Mouse (Mus musculus): ENCODE data around the gene Prss53.
"Not testable (repeated sequence)": the region's sequence is repeated elsewhere in the genome, so short reads cannot be mapped to it uniquely, and the experiment has no call there.

Prss53 gene

DNA sequence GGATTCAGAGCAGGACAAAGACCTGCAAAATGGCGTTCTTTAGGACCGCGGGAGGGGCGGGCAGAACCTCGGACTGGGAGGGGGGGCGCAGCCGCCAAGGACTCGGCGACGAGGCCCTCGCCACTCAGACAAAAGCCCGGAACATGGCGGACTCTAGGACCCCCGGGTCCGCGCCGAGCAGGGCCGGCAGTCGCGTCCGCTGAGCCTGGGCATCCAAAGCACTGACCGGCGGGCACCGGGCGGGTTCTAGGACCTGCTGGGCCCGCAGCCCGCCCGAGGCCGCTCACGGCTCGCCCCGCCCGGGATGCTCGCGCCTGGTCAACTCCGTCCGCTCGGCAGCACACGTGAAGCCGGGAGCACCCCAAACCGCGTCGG lies 15.2 kb downstream of the Prss53 start:
- peak; percentile 61 for DNase-seq (ENCODE audit: low spot score)

DNA sequence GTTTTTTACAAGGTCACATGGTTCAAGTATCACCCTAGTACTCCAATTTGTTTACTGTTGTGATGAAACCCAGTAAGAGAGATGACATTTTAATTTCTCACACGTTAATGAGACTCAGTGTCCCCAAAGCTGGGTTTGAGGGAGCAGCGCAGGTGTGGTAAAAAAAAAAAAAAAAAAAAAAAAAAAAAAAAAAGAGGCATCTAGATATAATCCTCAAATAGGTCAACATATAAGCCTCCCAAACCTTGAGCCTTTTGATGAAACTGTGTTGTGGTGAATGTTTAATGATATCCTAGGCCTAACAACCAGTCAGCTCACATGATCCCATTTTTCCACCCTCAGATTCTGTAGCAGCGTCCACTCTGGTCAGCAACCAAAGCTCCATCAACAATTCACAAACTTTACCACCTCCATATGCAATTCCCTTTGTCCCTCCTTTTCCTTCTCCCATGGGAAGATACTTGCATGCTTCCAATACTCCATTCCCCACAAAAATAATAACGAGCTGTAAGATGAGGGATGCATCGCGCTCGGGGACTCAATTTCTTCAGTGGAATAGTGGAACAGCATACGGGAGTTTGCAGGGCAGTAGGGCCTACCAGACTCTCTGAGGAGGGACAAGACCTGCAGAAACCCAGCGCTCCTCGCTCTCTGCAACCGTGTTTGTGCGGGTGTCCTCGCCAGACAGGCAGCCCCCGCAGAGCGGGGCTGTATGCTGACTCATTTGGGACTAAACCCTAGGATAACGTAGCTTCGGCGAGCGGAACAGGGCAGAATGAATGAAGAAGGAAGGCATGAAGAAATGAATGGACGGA lies 15.8 kb downstream of the Prss53 start:
- no peak for DNase-seq (ENCODE audit: low spot score)

DNA sequence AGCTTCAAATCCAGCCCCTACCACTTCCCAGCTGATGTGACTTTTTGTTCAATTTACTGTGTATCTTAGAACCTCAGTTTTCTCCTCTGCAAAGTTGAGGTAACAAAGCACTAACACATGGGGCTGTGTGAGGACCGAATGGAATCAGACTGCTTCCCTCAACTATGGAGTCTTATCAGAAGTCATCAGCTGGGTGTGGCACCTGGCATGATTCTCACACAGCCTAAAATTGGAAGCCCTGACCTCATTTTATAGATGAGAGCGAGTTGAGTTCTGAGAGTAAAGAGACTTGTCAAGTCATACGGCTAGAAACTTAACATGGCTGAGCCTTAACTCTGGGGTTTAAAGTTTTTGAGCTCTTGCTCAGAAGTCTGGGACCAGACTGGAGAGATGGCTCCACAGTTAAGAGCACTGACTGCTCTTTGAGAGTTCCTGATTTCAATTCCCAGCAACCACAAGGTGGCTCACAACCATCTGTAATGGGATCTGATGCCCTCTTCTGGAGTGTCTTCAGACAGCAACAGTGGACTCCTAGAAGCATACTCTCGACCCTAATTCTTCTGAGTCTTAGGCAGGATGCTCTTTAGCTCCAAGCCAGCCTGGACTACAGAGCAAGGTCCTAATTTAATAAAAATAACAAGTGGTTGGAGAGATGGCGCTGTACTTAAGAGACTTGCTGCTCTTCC lies 20.5 kb downstream of the Prss53 start:
- no peak for DNase-seq (ENCODE audit: low spot score)

DNA sequence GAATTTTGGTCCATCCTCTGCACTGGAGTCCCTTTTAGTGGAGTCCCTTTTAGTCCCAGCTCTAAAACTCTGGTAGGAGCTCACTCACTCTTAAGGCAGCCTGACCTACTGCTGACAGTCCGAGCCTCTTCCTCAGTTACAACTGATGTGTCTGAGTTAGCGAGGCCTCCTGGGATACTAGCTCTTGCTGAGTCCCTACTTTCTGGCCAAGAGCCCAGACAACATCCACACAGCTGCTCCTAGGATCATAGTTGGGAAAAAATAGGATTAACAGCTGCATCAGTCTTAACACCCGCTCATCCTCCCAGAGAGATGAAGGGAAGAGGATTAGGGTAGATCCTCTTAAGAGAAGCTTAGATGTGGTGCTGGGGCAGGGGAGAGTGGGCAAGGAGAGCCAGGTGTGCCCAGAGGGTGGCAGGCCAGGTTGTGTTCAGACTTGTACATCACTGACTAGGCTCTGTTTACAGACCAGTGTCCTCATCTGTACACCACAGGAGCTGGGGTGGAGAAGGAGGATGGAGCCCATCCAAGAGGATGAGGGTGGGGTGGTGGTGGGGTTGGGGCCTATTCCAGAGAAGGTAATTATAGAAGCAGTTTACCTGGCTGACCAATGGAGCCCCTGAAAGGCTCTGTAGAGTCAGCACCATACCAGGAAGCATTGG lies 21.5 kb downstream of the Prss53 start:
- no peak for DNase-seq (ENCODE audit: low spot score)

DNA sequence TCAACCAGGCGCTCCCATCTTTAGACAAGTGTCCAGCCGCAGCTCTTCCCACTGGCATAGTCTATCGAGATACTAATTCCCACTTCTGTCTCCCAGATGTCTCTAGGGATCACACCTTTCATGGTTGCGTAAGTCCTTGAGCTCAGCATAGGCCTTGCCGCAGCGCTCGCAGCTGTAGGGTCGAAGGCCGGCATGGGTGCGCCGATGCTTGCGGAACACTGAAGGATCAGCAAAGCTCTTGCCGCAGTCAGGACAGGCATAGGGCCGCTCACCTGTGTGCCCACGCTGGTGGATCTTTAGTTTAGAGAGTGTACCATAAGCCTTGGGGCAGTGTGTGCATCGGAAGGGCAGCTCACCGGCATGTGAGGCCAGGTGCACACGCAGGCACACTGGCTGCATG lies 23.1 kb downstream of the Prss53 start:
- DNase-seq (ENCODE audit: low spot score) = no peak

DNA sequence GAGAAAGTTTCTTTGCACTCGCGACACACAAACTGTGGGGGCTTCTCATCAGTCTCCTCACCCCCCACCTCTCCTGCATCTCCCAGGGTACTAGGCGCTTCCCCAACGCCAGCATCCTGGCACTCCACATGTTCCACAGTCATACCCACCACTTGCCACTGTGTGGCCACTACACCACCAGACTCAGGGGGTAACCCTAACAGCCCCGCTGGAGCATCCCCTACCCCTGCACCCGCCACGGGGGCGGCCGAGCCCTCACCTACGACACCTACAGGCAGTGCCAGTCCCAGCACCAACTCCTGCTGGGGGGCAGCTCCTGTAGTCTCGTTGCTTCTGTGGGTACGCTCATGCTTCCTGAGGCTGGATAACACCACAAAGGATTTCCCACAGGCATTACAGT lies 24.3 kb downstream of the Prss53 start:
- DNase-seq (ENCODE audit: low spot score) = no peak

DNA sequence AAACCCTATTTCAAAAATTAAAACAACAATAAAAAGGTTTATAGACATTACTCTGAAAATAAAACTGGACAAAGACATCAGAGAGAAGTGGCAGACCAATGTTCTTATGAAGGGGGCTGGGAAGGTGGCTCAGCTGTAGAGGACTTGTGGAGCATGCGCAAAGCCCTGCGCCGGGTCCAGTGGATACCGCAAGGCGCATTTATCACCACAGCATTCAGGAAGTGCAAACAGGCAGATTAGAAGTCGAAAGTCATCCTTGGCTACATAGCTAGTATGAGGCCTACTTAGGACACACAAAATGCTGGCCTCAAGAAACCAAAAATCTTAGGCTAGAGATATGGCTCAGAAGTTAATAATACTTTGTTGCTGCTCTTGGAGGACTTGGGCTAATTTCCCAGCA lies 32.5 kb downstream of the Prss53 start:
- DNase-seq (ENCODE audit: low spot score) = no peak

DNA sequence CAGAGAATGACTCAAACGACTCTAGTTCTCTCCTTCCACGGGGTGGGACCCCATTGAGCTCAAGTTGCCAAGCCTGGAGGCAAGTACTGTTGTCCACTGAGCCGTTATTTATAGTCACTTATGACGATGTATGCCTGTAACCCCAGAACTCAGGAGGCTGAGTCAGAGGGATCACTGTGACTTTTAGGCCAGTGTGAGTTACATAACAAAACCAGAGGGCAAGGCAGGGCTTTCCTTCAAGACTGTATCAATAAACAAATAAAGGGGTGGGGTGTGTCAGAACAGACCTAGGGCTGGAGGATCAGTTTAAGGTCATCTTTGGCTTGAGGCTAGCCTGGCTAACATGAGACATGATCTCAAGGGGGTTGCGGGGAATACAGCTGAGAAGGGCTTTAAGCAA lies 39.9 kb downstream of the Prss53 start:
- no peak for DNase-seq (ENCODE audit: low spot score)

DNA sequence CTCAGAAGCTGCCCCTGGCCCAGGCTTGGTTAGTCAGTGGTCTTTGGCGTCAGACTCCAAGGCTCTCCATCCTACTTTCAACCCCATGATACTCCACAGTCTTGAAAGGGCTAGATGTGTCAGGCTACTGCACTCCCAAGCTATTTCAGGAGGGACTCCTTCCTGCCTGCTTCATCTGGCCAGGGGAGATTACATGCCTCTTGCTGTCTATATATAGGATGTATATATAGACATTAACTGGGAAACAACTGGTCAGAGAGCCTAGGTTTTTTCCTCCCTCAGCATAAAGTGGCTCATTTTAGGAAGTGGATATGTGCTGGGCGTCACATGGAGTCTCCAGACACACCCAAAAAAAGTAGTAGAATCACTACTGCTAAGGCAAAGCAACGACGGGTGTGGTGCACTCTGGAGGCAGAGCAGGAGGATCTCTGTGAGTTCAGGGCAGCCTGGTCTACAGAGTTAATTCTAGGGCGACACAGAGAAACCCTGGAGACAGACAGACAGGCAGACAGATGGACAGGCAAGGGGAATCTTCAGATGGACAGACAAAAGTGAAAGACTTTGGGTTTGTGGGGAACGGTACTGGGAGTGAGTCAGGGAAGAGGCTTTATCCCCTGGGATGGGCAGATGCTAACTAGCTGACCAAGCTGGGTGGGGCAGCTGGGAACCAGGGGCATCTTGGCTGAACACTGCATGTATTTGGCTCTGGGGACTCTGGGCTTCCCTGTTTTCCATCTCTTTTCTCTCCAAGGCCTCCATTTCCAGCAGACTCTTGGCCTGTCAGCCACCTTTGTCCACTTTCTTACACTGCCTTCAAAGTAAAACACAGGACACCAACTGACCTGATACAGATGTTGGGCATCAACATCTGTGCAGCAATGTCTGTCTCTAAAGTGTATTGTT lies 40.5 kb downstream of the Prss53 start:
- no peak for DNase-seq (ENCODE audit: low spot score)

DNA sequence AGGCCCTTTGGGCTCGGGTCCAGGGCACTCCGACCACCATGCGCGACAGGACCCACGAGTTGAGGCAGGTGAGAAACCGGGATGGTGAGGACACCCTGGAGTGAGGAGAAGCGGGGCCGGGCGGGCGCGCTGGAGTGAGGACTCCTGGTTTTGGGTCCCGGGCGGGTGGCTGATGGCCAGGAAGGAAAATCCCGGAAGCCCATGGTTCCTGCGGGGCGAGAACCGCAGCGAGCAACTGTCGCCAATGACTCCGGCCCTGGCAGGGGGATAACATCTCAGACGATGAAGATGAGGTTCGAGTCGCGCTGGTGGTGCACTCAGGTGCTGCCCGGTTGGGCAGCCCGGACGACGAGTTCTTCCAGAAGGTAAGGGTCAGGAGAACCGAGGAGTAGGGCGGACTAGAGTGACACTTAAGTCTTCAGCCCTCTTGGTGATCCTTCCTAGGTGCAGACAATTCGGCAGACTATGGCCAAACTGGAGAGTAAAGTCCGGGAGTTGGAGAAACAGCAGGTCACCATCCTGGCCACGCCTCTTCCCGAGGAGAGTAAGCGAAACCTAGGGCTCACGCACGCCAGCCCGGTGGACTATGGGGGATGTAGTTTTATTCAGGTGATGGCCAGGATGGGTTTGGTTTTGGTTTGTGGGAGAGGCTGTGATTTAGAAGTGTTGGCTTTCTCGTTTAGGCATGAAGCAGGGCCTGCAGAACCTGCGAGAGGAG lies 48.6 kb downstream of the Prss53 start:
- DNase-seq (ENCODE audit: low spot score) = no peak

DNA sequence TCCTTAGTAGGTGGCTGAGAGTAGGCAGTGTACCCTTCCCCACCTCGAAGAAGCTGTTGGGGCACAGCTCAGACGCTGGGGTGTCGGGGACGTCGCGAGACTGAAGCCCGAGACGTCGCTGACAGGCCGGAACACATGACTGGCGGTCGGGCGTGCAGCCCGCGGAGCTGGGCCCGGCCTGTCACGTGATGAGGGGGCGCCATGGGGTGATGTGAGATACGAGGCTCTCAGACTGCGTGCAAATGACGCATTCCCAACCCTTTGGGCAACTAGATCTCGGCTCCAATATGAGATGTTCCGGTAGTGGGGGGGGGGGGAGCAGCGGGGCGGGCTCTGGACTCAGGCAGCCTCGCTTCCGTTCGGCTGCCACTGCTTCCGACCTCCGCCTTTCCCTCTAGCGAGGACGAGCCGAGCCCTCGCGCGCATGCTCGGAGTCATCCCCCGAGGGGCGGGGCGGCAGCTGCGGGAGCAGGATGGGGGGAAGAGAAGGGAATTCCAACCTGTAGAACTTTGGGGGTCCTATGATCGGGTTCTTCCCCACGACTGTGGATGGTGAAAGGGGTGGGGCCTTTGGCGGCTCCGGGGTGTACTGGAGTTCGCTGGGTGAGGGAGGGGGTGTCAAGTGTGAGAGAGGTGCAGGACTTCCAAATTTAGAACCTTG lies 49.3 kb downstream of the Prss53 start:
- DNase-seq (ENCODE audit: low spot score) = peak; percentile 91

DNA sequence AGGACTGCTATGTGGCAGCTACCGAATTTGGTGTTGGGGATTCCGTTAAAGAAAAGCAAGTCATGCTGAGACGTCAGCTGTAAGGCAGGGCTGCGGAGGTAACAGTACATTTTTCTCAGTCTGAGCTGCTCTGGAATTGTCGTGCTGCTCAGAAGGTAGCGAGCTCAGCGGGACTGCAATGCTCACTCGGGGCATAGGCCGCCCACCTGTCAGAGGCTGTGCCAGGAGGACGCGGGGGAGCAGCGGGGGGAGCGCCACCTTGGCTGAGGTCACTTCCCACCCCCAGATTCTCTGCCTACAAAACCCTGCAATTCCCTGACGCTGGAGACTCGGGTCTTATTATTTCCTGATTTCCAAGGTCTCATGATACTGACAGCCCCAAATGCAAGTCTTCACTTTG lies 49.9 kb downstream of the Prss53 start:
- DNase-seq (ENCODE audit: low spot score) = no peak

DNA sequence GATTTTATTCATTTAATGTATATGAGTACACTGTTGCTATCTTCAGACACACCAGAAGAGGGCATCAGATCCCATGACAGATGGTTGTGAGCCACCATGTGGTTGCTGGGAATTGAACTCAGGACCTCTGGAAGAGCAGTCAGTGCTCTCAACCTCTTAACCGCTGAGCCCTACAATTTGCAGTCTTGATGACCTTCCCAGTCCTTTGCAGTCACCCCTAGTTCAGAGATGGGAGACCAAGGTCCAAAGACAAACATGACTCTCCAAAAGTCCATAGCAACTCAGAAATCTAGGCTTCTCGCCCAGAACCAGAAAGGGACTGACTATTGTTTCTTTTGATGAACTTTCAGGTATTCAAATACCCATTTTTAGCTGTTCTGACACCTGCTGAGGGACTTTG lies 50.7 kb downstream of the Prss53 start:
- DNase-seq (ENCODE audit: low spot score) = not testable (repeated sequence)

DNA sequence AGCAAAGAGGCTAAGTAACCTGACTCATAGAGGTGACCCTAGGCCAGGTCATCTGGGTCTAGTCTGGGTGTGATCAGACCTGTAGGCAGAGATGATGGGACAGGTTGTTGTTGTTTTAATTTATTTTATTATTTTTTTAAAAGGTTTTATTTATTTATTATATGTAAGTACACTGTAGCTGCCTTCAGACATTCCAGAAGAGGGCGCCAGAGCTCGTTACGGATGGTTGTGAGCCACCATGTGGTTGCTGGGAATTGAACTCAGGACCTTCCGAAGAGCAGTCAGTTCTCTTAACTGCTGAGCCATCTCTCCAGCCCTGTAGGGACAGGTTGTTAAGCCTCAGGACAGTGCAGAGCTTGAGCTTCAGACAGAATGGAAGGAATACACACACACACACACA lies 52.9 kb downstream of the Prss53 start:
- DNase-seq (ENCODE audit: low spot score) = not testable (repeated sequence)

DNA sequence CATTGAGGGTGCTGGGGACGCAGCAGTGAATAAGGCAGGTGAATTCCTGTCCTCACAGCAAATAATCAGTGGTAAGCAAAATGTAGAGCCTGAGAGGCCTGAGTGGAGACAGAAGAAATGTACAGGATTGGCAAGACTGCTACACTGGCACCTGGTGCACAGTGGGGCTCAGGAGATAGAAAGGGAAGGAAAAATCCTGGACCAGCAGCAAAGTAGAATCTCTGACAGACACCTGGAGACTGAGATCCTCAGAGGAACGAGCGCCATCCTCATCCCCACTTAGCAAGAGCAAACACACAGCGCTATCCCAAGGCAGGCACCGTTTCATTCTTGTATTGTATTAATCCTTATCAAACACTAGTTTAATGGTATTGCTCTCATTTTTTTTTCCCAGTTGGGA lies 53.3 kb downstream of the Prss53 start:
- no peak for DNase-seq (ENCODE audit: low spot score)
